Mouse (Mus musculus) left cerebral cortex, postnatal 25 days (tissue): ENCODE data around the gene Sun3. TPM values are rescaled to one million over a fixed set of nuclear protein-coding genes. Genes with fewer than 3 reads are reported as not detected.

Experiments used
- DNase-seq, 2 experiments: peaks; one replicate each; pipeline ENCODE4 v3.0.0; 2022; ENCODE audit warnings: low spot score in 2 of 2, mixed read lengths in 1 of 2
- intact Hi-C: fragments of 180-260 bp; cut with DNase I; formaldehyde crosslinking; loops from one replicate; pipeline ENCODE4 v1.15.1; 2025
- total RNA-seq, 2 experiments: library from RNA; stranded (reverse); gene quantifications; 2 replicates each; pipeline ENCODE4 v1.2.3; 2021

Sun3 gene
- under 1 TPM in 1 of 2 experiments, not detected in 1; 0.30 TPM for total RNA-seq

DNA sequence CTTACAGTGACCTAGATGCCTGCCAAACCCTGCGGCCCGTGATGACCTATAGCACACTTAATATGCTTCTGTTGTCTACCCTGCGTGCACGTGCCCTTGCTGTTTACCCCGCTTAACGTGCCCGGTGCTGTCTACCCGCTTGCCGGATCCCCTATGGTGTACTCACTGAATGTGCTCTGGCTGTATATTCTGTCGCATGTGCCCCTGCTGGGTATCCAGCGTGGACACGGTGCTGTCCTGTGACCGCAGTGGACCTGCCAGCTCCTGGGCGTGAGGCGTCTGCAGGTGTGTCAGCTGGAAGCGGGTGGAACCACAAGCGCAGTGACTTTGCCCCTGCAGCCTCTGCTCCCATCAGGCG, at the start of gene Sun3:
Sun3 (minus strand) TSS at position 289 of the 358 bp plus-strand sequence.
- DNase-seq, result no peak
- intact Hi-C loops, result no loop called here

GRCm38 (mm10) chr11:9076444-9076843, 27.7 kb upstream of the Sun3 start:
- intact Hi-C loops, result no loop called here

GRCm38 (mm10) chr11:9060484-9060883, 11.7 kb upstream of the Sun3 start:
- DNase-seq, result no peak
- intact Hi-C loops, result no loop called here

More at GRCm38 (mm10) chr11:9076444-9076843, 27.7 kb upstream of the Sun3 start:
- DNase-seq, result no peak

DNA sequence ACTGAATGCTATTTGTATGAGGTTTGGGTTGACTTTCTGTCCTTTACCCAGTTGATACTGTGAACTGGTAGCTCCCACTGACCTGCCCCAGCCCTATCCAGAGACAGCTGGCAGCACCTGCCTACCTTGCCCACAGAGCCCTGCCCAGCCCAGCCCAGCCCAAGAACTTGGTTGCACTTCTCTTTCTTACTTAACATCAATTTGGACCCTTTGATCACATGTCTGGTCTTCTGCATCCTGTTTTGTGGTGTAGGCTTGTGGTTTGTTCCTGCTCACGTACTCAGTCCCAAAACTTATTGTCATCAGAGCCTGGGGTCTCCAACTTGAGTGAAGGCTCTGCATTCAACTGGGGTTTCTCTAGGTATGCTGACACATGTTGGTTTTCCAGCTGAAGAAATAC, 11.2 kb upstream of the Sun3 start:
- intact Hi-C loops, result no loop called here

GRCm38 (mm10) chr11:9057711-9058110, 8.9 kb upstream of the Sun3 start:
- DNase-seq, result peak in 1 of 2 experiments; percentile 41
- intact Hi-C loops, result no loop called here

More for the DNA sequence above, 11.2 kb upstream of the Sun3 start:
- no peak for DNase-seq

- intact Hi-C loops, result no loop called here
- no peak for DNase-seq
Measured at GRCm38 (mm10) chr11:9056937-9057336, 8.1 kb upstream of the Sun3 start.

GRCm38 (mm10) chr11:9051895-9052294, 3.1 kb upstream of the Sun3 start:
- intact Hi-C loops, result no loop called here
- no peak for DNase-seq

- intact Hi-C loops, result no loop called here
- DNase-seq, result no peak
Measured at GRCm38 (mm10) chr11:9050241-9050640, 1.4 kb upstream of the Sun3 start.

DNA sequence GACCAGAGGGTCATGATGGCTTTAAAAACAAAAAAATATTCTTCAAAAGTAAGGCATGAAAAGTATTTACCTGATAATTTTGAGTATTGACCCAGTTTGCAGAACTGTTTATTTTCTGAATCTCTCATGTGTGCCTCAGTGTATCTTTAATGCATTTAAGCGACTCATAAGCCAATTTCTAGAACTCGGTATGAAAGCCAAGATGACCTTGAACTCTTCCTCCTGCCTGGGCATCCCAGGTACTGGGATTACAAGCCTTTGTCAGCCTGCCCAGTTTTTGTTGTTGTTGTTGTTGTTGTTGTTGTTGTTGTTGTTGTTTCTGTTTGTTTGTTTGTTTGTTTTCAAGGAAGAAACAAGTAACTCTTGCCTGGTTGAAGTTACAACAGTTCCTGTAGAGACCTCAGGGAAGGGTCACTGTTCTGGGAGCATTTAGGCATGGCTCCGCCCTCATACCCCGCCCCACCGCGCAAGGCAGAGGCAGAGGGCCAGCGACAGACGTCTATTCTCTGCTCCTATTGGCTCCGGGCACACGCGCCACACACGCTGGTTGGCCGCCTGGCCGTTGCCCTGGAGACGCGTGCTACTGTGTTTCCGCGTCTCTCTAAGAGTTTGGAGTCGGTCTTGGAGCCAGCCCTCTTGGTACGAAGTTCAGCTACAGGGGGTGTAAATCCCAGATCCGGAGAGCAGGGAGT, 634 bp downstream of the Sun3 start, which contains the start of gene Gm11992:
Gm11992 (plus strand) TSS at position 584 of the 692 bp plus-strand sequence.
- DNase-seq, result peak; percentile 80 to 81
- intact Hi-C loops, result no loop called here

- intact Hi-C loops, result no loop called here
- DNase-seq, result no peak
Measured at GRCm38 (mm10) chr11:9047044-9047443, 1.7 kb downstream of the Sun3 start.

GRCm38 (mm10) chr11:9046546-9046945, 2.2 kb downstream of the Sun3 start:
- no peak for DNase-seq
- intact Hi-C loops, result no loop called here

- intact Hi-C loops, result no loop called here
- DNase-seq, result no peak
Measured at GRCm38 (mm10) chr11:9031530-9031929, 17.3 kb downstream of the Sun3 start.

DNA sequence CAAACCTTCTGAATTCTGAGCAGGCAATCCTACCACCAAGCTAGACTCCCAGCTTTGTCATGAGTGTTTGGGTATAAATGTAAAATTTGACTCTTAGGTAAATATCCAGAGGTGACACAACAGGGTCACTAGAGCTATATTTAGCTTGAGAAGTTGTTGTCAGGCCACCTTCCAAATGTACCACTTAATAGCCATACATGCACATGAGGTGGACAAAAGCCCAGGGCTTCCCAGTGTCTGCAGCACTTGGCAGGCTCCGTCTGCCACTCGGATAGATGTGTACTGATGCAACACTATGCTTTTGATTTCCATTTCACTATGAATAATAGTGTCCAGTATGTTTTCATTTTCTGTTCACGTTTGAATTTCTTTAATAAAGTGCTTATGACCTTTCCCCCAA, 23.6 kb downstream of the Sun3 start:
- intact Hi-C loops, result no loop called here
- no peak for DNase-seq

DNA sequence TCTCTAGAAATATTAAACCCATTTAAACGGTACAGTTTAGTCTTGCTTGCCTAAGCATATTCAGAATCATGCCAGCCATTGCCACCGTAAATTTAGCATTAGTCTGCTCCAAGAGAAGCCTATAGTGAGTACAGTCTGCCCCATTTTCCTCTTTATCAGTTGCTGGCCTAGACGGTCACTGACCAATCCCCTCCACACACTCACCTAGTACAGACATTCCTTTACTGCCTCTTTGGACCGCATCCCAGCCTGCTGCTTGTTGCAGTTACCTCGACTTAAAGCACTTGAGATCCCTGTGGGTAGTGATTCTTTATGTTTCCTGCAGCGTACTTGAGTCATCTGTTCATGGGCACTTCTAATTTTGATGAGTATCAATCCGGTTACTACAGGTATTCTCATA, 24.0 kb downstream of the Sun3 start:
- no peak for DNase-seq
- intact Hi-C loops, result no loop called here

- no peak for DNase-seq
- intact Hi-C loops, result no loop called here
Measured at GRCm38 (mm10) chr11:9020207-9020606, 28.6 kb downstream of the Sun3 start.

DNA sequence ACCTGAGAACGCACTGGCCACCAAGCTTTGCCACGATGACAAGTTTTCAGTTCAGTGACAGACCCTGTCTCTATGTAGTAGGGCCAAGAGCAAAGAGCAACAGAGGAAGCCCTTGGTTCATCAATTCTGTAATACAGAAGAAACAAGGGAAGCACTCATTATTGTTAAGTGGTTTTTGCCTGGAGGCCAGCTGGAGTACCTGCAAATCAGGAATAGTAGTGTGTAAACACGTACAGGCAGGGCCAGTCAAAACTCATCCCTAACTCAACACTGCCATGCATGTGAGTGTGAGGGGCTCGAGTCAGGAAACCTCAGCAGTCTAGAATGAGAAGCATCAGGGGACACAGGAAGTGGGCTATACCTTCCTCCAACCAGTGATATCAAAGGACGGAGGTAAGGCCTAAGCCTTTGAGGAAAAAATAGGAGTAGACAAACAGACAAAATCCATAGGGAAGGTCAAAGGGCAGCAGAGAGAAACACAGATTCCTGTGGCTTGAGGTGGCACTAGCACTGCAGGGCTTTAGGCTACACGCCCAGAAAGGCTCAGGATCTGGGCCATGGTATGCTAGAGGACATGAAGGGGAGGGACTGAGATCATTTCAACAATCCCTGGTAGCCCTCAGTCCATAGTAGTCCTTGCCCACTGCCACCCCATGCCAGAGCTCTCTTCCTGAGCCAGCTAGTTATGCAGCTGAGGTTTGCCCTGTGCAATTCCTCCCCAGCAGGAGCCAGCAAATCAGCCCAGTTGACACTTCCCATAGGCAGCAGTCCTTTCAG, 30.1 kb downstream of the Sun3 start:
- no peak for DNase-seq
- intact Hi-C loops, result no loop called here

GRCm38 (mm10) chr11:9014740-9015139, 34.1 kb downstream of the Sun3 start:
- intact Hi-C loops, result loop anchor here (5.0 kb wide), 1 partner anchor 103 kb away; the partner anchor contains the start of gene Upp1
- no peak for DNase-seq

GRCm38 (mm10) chr11:9011348-9011747, 37.4 kb downstream of the Sun3 start:
- DNase-seq, result no peak
- intact Hi-C loops, result loop anchor here (5.0 kb wide), 1 partner anchor 106 kb away; the partner anchor contains the start of gene Upp1

DNA sequence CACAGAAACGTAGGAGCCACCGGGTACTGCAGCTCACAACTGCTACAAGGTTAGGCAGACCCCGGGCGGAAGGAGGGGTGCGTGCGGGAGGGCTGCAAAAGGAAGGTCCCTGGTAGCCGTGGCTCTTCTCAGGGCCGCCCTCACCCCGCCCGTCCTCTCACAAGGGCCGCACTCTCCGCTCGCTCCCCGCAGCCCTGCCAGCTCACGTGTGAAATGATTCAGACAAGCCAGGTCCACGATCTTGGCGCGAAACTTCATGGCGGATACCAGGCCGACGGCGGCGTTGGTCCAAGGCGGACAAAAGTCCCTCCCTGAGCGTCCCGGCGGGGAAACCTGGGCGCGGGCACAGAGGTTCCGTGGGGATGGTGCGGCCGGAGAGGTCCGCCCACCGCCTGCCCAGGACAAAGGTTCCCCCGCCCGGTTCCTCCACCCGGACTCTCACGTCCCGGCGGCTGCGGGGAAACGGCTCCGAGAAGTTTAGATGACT, 37.9 kb downstream of the Sun3 start, which contains the start of gene Hus1:
Hus1 (minus strand) TSS at position 339 of the 487 bp plus-strand sequence.
- DNase-seq, result peak; percentile 76 to 78
- intact Hi-C loops, result loop anchor here (5.0 kb wide), 1 partner anchor 106 kb away; the partner anchor contains the start of gene Upp1

- DNase-seq, result no peak
- intact Hi-C loops, result loop anchor here (5.0 kb wide), 1 partner anchor 107 kb away; the partner anchor contains the start of gene Upp1
Measured at GRCm38 (mm10) chr11:9010416-9010815, 38.4 kb downstream of the Sun3 start.
